Mouse (Mus musculus) adrenal gland, postnatal 10 days (tissue): ENCODE data around the gene Pip5k1c. TPM values are rescaled to one million over a fixed set of nuclear protein-coding genes. Genes with fewer than 3 reads are reported as not detected.

ENCODE experiments used
- DNase-seq: peaks from one replicate; pipeline ENCODE4 v3.0.0; 2021; ENCODE audit warnings: mixed read lengths
- total RNA-seq, 2 experiments: library from RNA; stranded (reverse); gene quantifications; 2 replicates each; pipeline ENCODE4 v1.2.3; 2021

Pip5k1c gene
- total RNA-seq, 2 experiments from 2014 or later: 39.2 to 48.9 TPM

- DNase-seq: peak; percentile 90
Measured at GRCm38 (mm10) chr10:81346453-81347067, 53.8 kb downstream of the Pip5k1c start.

- DNase-seq: peak; percentile 60
Measured at GRCm38 (mm10) chr10:81349146-81349545, 56.4 kb downstream of the Pip5k1c start.

GRCm38 (mm10) chr10:81349961-81350350 lies 57.2 kb downstream of the Pip5k1c start:
- DNase-seq: no peak

- peak; percentile 99 for DNase-seq
Measured at GRCm38 (mm10) chr10:81350351-81351063, 57.7 kb downstream of the Pip5k1c start, which contains the start of gene Hmg20b. Hmg20b (minus strand) TSS chr10:81350480.

- no peak for DNase-seq
Measured at GRCm38 (mm10) chr10:81351678-81352291, 59.0 kb downstream of the Pip5k1c start.

- DNase-seq: no peak
Measured at GRCm38 (mm10) chr10:81354738-81355477, 62.1 kb downstream of the Pip5k1c start.

- no peak for DNase-seq
Measured at GRCm38 (mm10) chr10:81355533-81355932, 62.8 kb downstream of the Pip5k1c start.

GRCm38 (mm10) chr10:81356352-81356990 lies 63.7 kb downstream of the Pip5k1c start:
- DNase-seq: no peak

- peak; percentile 95 for DNase-seq
Measured at GRCm38 (mm10) chr10:81356991-81357844, 64.5 kb downstream of the Pip5k1c start, which contains the start of gene Mfsd12. Mfsd12 (plus strand) TSS chr10:81357491.

- no peak for DNase-seq
Measured at GRCm38 (mm10) chr10:81358209-81358608, 65.4 kb downstream of the Pip5k1c start.

- DNase-seq: no peak
Measured at GRCm38 (mm10) chr10:81358841-81359240, 66.1 kb downstream of the Pip5k1c start.

GRCm38 (mm10) chr10:81360721-81361120 lies 68.0 kb downstream of the Pip5k1c start:
- DNase-seq: no peak

GRCm38 (mm10) chr10:81362336-81362949 lies 69.7 kb downstream of the Pip5k1c start:
- DNase-seq: peak; percentile 23

- peak; percentile 54 for DNase-seq
Measured at GRCm38 (mm10) chr10:81363436-81364346, 70.9 kb downstream of the Pip5k1c start.

- peak; percentile 76 for DNase-seq
Measured at GRCm38 (mm10) chr10:81364666-81365065, 71.9 kb downstream of the Pip5k1c start.

GRCm38 (mm10) chr10:81365073-81365472 lies 72.3 kb downstream of the Pip5k1c start:
- no peak for DNase-seq

- no peak for DNase-seq
Measured at GRCm38 (mm10) chr10:81365672-81366476, 73.1 kb downstream of the Pip5k1c start, which contains the start of gene 4930404N11Rik. 4930404N11Rik (minus strand) TSS chr10:81365816.

- DNase-seq: no peak
Measured at GRCm38 (mm10) chr10:81366477-81367206, 73.9 kb downstream of the Pip5k1c start.
